Comparison of ENCODE assay signal across 14 mouse cellular contexts in the genomic region with DNA sequence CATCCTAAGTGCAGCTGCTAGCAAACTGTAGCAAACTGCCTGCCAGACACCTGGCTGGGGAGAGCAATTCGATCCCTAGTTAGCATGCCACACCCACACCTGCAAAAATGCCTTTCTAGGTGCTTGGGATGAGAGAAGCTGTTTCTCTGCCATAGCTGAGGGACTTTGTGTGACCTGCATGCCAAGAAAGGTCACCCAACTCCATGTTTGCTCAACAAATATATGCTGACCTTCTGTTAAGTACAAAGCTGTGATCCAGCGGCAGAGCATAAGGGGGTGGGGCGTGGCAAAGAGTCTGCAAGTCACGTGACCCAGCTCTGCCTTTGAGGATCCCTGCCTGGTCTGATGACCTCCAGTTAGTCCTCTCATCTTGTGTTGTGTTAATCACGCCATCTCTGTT. TPM values are rescaled to one million over a fixed set of nuclear protein-coding genes. Genes with fewer than 3 reads are reported as not detected.
DNase-seq lines count a peak whose midpoint lies in the region; ATAC-seq lines count a peak whose summit lies in the region.
"Had no signal": no experiment of that assay in that cellular context is flagged by ENCODE, and none has a peak within 500 bp of the region (broad histone marks: within the 10 kb centered on the region; RNA-seq: fewer than 3 reads in every experiment).

No protein-coding gene starts in this region.

- H3K4me2 ChIP-seq in kidney, embryonic 15.5 days: peak overlapping the region; percentile 21; the same call in 1 of the 2 replicates
- no peak overlapping the region for H3K4me2 ChIP-seq in liver, embryonic 16.5 days (ENCODE audit: low read depth, low read length)
- H3K4me2 ChIP-seq: limb, embryonic 15.5 days had no signal

- WGBS in kidney, embryonic 15.5 days: 9% methylated on average over 5 of the region's 5 CpGs
- WGBS in liver, embryonic 16.5 days (ENCODE audit: insufficient replicate concordance): 13% methylated on average over 5 of the region's 5 CpGs

- intact Hi-C loops in left cerebral cortex, postnatal 25 days (cut with DNase I): no loop called here

- H3K36me3 ChIP-seq in kidney, embryonic 15.5 days: no peaks in the 10 kb centered on the region
- no peaks in the 10 kb centered on the region for H3K36me3 ChIP-seq in liver, embryonic 16.5 days (ENCODE audit: control insufficient read depth, insufficient read depth)
- H3K36me3 ChIP-seq: limb, embryonic 15.5 days had no signal

- H3K27me3 ChIP-seq in kidney, embryonic 15.5 days: no peaks in the 10 kb centered on the region
- H3K27me3 ChIP-seq in liver, embryonic 16.5 days (ENCODE audit: control insufficient read depth, insufficient read depth, low read depth, low read length): no peaks in the 10 kb centered on the region
- H3K27me3 ChIP-seq: limb, embryonic 15.5 days had no signal

- ATAC-seq in kidney, embryonic 15.5 days (replicated peaks; ENCODE audit: low FRiP score): no peak
- peak; percentile 76 for ATAC-seq in liver, embryonic 16.5 days (ENCODE audit: low read depth)
- ATAC-seq: CD4-positive, CD25-positive, alpha-beta regulatory T cell, adult 4 months had no signal

- H3K9ac ChIP-seq in kidney, embryonic 15.5 days: no peak overlapping the region
- no peak overlapping the region for H3K9ac ChIP-seq in liver, embryonic 16.5 days (ENCODE audit: low read depth, low read length)
- H3K9ac ChIP-seq: limb, embryonic 15.5 days had no signal

- H3K4me1 ChIP-seq in kidney, embryonic 15.5 days: 0 out of 2 replicates have a peak, but pooled peaks cover 2% of the 10 kb centered on the region
- no peaks in the 10 kb centered on the region; the same call in 1 of the 2 replicates for H3K4me1 ChIP-seq in liver, embryonic 16.5 days (ENCODE audit: control insufficient read depth, low read depth, low read length)
- H3K4me1 ChIP-seq: limb, embryonic 15.5 days had no signal

- no peak overlapping the region for H3K4me3 ChIP-seq in kidney, embryonic 15.5 days (replicated peaks)
- no peak overlapping the region for H3K4me3 ChIP-seq in liver, embryonic 16.5 days (ENCODE audit: low read depth, low read length)
- H3K4me3 ChIP-seq: limb, embryonic 15.5 days had no signal

- no peak overlapping the region for H3K27ac ChIP-seq in kidney, embryonic 15.5 days
- H3K27ac ChIP-seq in liver, embryonic 16.5 days (ENCODE audit: low read length): no peak overlapping the region
- H3K27ac ChIP-seq: limb, embryonic 15.5 days had no signal

- H3K9me3 ChIP-seq in kidney, embryonic 15.5 days (replicated peaks): no peaks in the 10 kb centered on the region
- no peaks in the 10 kb centered on the region for H3K9me3 ChIP-seq in liver, embryonic 16.5 days (replicated peaks; ENCODE audit: control insufficient read depth, low read length)
- H3K9me3 ChIP-seq: limb, embryonic 15.5 days had no signal

- DNase-seq in kidney, adult 9 months: no peak
- DNase-seq in embryo, embryonic 11 days: peak; percentile 70
- peak; percentile 28 for DNase-seq in retina, postnatal 1 day
- no peak for DNase-seq in left cerebral cortex, postnatal 25 days (ENCODE audit: low spot score in 2 of 2)
- no peak for DNase-seq in kidney, postnatal 36 days
- no peak for DNase-seq in layer of hippocampus, postnatal 14 days (ENCODE audit: low spot score in 2 of 2)
- DNase-seq: cerebellum, adult 11 months; kidney, postnatal 10 days; thymus, adult 18-20 months had no signal

RNA-seq across cellular contexts. Expression of gene Drd2, which starts 25.3 kb away (rescaled TPM):
- polyA plus RNA-seq in kidney, embryonic 15.5 days (2015; fragmentation: Nextera tagmentation; extraction: Ambion mirVana): 0.16 TPM in 1 of 2 replicates, not detected in the other
- not detected in 2 replicates for polyA plus RNA-seq in liver, embryonic 16.5 days (2015; fragmentation: Nextera tagmentation; extraction: Ambion mirVana)
- total RNA-seq in left cerebral cortex, postnatal 25 days (2021): 10 to 100 TPM in 1 of 2 experiments, 1 to 10 TPM in 1; 2.3 to 29.8 TPM
- total RNA-seq in layer of hippocampus, postnatal 14 days (2021): 1 to 10 TPM; 2.6 to 3.4 TPM
- total RNA-seq: gastrocnemius, adult 8-10 months had no signal
- polyA plus RNA-seq: CD4-positive, CD25-positive, alpha-beta regulatory T cell, adult 4 months; limb, embryonic 15.5 days had no signal

Comparison
In these comparisons a context has a peak if more than half of its experiments do, and no peak if none do; other contexts are left out.
1. DNase-seq: peak in embryo, embryonic 11 days (single experiment) and retina, postnatal 1 day (single experiment); none in kidney, adult 9 months (single experiment), left cerebral cortex, postnatal 25 days (0 of 2), kidney, postnatal 36 days (0 of 2) and layer of hippocampus, postnatal 14 days (0 of 2).